Mouse (Mus musculus): ENCODE measurements around the gene Gm20388. TPM values are rescaled to one million over a fixed set of nuclear protein-coding genes. Genes with fewer than 3 reads are reported as not detected.

The Gm20388 gene
- total and polyA plus RNA-seq, 2 experiments from 2014 or later = 51.3 TPM; not detected in 1

GRCm38 (mm10) chr8:119881917-119882316, 28.7 kb upstream of the Gm20388 start:
- no peak overlapping the region for H3K4me2 ChIP-seq (ENCODE audit: low read depth)
- no peaks in the 10 kb centered on the region for H3K9me3 ChIP-seq (ENCODE audit: low read length)
- no peak overlapping the region for H3K9ac ChIP-seq
- H3K27me3 ChIP-seq (ENCODE audit: insufficient read depth, low read length) = no peaks in the 10 kb centered on the region
- TF ChIP-seq CTCF (IDR thresholded peaks at IDR 0.05; ENCODE audit: low read depth) = no peak
- DNase-seq (no peak), ATAC-seq (no peak)
- H3K36me3 ChIP-seq (ENCODE audit: insufficient read depth) = peaks cover 3% of the 10 kb centered on the region; the same call in 1 of the 2 replicates
- H3K4me1 ChIP-seq (ENCODE audit: insufficient read depth) = no peaks in the 10 kb centered on the region
- no peak overlapping the region for H3K4me3 ChIP-seq (ENCODE audit: low read depth, low read length)
- WGBS = 67% methylated on average over 8 of the region's 8 CpGs
- no peak overlapping the region for H3K27ac ChIP-seq (ENCODE audit: low read depth, low read length)

- no peak overlapping the region for H3K4me3 ChIP-seq (ENCODE audit: low read depth, low read length)
- TF ChIP-seq CTCF (IDR thresholded peaks at IDR 0.05; ENCODE audit: low read depth) = no peak
- DNase-seq (no peak), ATAC-seq (no peak)
- no peaks in the 10 kb centered on the region for H3K27me3 ChIP-seq (ENCODE audit: insufficient read depth, low read length)
- WGBS = 94% methylated on average over 7 of the region's 7 CpGs
- H3K4me1 ChIP-seq (ENCODE audit: insufficient read depth) = no peaks in the 10 kb centered on the region
- H3K4me2 ChIP-seq (ENCODE audit: low read depth) = no peak overlapping the region
- H3K27ac ChIP-seq (ENCODE audit: low read depth, low read length) = no peak overlapping the region
- H3K36me3 ChIP-seq (ENCODE audit: insufficient read depth) = no peaks in the 10 kb centered on the region
- no peak overlapping the region for H3K9ac ChIP-seq
- no peaks in the 10 kb centered on the region for H3K9me3 ChIP-seq (ENCODE audit: low read length)
Observed at GRCm38 (mm10) chr8:119883281-119883680, 27.4 kb upstream of the Gm20388 start.

GRCm38 (mm10) chr8:119885612-119886011, 25.0 kb upstream of the Gm20388 start:
- Histone ChIP-seq H3K9me3 (ENCODE audit: low read length) (no peaks in the 10 kb centered on the region), H3K27ac (ENCODE audit: low read depth, low read length) (no peak overlapping the region), H3K36me3 (ENCODE audit: insufficient read depth) (no peaks in the 10 kb centered on the region), H3K4me2 (ENCODE audit: low read depth) (no peak overlapping the region), H3K4me1 (ENCODE audit: insufficient read depth) (no peaks in the 10 kb centered on the region), H3K27me3 (ENCODE audit: insufficient read depth, low read length) (no peaks in the 10 kb centered on the region), H3K9ac (no peak overlapping the region), H3K4me3 (ENCODE audit: low read depth, low read length) (no peak overlapping the region)
- DNase-seq = peak; percentile 21
- TF ChIP-seq CTCF (IDR thresholded peaks at IDR 0.05; ENCODE audit: low read depth) = no peak
- ATAC-seq = peak; percentile 27; the same call in 1 of the 2 replicates
- 25% methylated on average over 3 of the region's 3 CpGs for WGBS

GRCm38 (mm10) chr8:119887130-119887529, 23.5 kb upstream of the Gm20388 start:
- H3K4me1 ChIP-seq (ENCODE audit: insufficient read depth) = no peaks in the 10 kb centered on the region
- H3K36me3 ChIP-seq (ENCODE audit: insufficient read depth) = no peaks in the 10 kb centered on the region
- no peak for ATAC-seq
- H3K9ac ChIP-seq = no peak overlapping the region
- no peak overlapping the region for H3K4me3 ChIP-seq (ENCODE audit: low read depth, low read length)
- WGBS = 79% methylated on average over 3 of the region's 3 CpGs
- no peak overlapping the region for H3K4me2 ChIP-seq (ENCODE audit: low read depth)
- no peaks in the 10 kb centered on the region for H3K27me3 ChIP-seq (ENCODE audit: insufficient read depth, low read length)
- peak; percentile 34 for DNase-seq
- no peaks in the 10 kb centered on the region for H3K9me3 ChIP-seq (ENCODE audit: low read length)
- TF ChIP-seq CTCF (IDR thresholded peaks at IDR 0.05; ENCODE audit: low read depth) = peak; percentile 71
- no peak overlapping the region for H3K27ac ChIP-seq (ENCODE audit: low read depth, low read length)

- H3K27ac ChIP-seq (ENCODE audit: low read depth, low read length) = no peak overlapping the region
- no peak overlapping the region for H3K4me3 ChIP-seq (ENCODE audit: low read depth, low read length)
- DNase-seq (peak; percentile 8), ATAC-seq (no peak)
- no peaks in the 10 kb centered on the region for H3K9me3 ChIP-seq (ENCODE audit: low read length)
- no peak overlapping the region for H3K9ac ChIP-seq
- H3K27me3 ChIP-seq (ENCODE audit: insufficient read depth, low read length) = no peaks in the 10 kb centered on the region
- WGBS = 53% methylated on average over 4 of the region's 4 CpGs
- H3K4me2 ChIP-seq (ENCODE audit: low read depth) = no peak overlapping the region
- TF ChIP-seq CTCF (IDR thresholded peaks at IDR 0.05; ENCODE audit: low read depth) = no peak
- no peaks in the 10 kb centered on the region for H3K4me1 ChIP-seq (ENCODE audit: insufficient read depth)
- H3K36me3 ChIP-seq (ENCODE audit: insufficient read depth) = no peaks in the 10 kb centered on the region
Observed at GRCm38 (mm10) chr8:119888012-119888411, 22.6 kb upstream of the Gm20388 start.

GRCm38 (mm10) chr8:119897069-119897468, 13.6 kb upstream of the Gm20388 start:
- Histone ChIP-seq H3K9ac (no peak overlapping the region), H3K36me3 (ENCODE audit: insufficient read depth) (no peaks in the 10 kb centered on the region), H3K4me1 (ENCODE audit: insufficient read depth) (no peaks in the 10 kb centered on the region), H3K4me3 (ENCODE audit: low read depth, low read length) (no peak overlapping the region), H3K4me2 (ENCODE audit: low read depth) (no peak overlapping the region), H3K27me3 (ENCODE audit: insufficient read depth, low read length) (peaks cover 7% of the 10 kb centered on the region), H3K9me3 (ENCODE audit: low read length) (no peaks in the 10 kb centered on the region), H3K27ac (ENCODE audit: low read depth, low read length) (no peak overlapping the region)
- ATAC-seq = no peak
- no peak for TF ChIP-seq CTCF (IDR thresholded peaks at IDR 0.05; ENCODE audit: low read depth)
- no peak for DNase-seq
- WGBS = 79% methylated on average over 4 of the region's 4 CpGs

- Histone ChIP-seq H3K4me1 (ENCODE audit: insufficient read depth) (no peaks in the 10 kb centered on the region), H3K27ac (ENCODE audit: low read depth, low read length) (no peak overlapping the region), H3K9ac (no peak overlapping the region), H3K36me3 (ENCODE audit: insufficient read depth) (no peaks in the 10 kb centered on the region), H3K4me2 (ENCODE audit: low read depth) (no peak overlapping the region), H3K4me3 (ENCODE audit: low read depth, low read length) (no peak overlapping the region), H3K27me3 (ENCODE audit: insufficient read depth, low read length) (peaks cover 7% of the 10 kb centered on the region), H3K9me3 (ENCODE audit: low read length) (no peaks in the 10 kb centered on the region)
- DNase-seq (no peak), ATAC-seq (no peak)
- WGBS = 26% methylated on average over 13 of the region's 13 CpGs
- no peak for TF ChIP-seq CTCF (IDR thresholded peaks at IDR 0.05; ENCODE audit: low read depth)
Observed at GRCm38 (mm10) chr8:119897933-119898332, 12.7 kb upstream of the Gm20388 start.

Measured in forebrain, postnatal 0 days (tissue).